Mouse (Mus musculus): ENCODE results near the gene Trpm3.

DNA sequence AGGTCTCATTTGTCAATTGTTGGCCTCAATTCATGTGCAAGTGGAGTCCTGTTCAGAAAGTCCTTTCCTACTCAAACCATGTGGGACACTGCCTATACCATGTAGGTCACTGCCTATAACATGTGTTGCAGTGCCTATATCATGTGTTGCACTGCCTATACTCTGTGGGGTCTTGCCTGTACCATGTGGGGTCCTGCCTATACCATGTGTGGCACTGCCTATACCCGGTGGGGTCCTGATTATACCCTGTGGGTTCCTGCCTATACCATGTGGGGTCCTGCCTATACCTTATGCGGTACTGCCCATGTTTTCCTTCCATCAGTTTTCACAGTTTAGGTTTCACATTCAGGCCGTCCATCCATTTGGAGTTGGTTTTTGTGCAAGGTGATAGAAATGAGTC is 197.4 kb downstream of the Trpm3 start:
- TF ChIP-seq POLR2A (IDR thresholded peaks at IDR 0.05; ENCODE audit: control insufficient read depth, low read depth, low read length) (no peak), CTCF (IDR thresholded peaks at IDR 0.05; ENCODE audit: control insufficient read depth, insufficient read depth, insufficient replicate concordance, low read depth, low read length) (no peak)
